Mouse (Mus musculus) layer of hippocampus, postnatal 14 days (tissue): ENCODE results near the gene Slc2a4. TPM values are rescaled to one million over a fixed set of nuclear protein-coding genes. Genes with fewer than 3 reads are reported as not detected.
A peak's percentile ranks its signal among the peaks of the same experiment; 100 is the strongest.

Experiments used
- DNase-seq, 2 experiments: peaks; one replicate each; pipeline ENCODE4 v3.0.0; 2021 to 2022; ENCODE audit warnings: low spot score in 2 of 2, mixed read lengths in 1 of 2
- microRNA-seq, 2 experiments: library from miRNA; unstranded; fragments of <30 nt; microRNA quantifications; one replicate each; pipeline ENCODE4 v1.2.0; 2021
- total RNA-seq, 2 experiments: library from RNA; stranded (reverse); gene quantifications; 2 replicates each; pipeline ENCODE4 v1.2.3; 2021

Gene Slc2a4
- total RNA-seq, 2 experiments from 2014 or later = 1.8 to 3.6 TPM

DNA sequence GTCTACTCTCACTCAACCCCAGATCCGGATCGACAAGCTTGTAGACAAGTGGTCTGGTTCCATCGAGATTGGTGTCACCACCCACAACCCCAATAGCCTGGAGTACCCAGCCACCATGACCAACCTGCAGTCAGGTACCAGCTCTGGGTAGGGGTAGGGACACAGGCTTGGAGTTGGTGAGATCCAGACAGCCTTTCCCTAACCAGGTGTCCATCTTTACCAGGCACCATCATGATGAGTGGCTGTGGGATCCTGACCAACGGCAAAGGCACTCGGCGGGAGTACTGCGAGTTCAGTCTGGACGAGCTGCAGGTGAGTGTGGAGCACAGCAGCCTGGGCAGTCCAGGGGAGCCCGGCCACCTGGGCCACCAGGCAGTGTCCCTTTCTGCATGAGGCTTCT, 43.7 kb downstream of the Slc2a4 start:
- DNase-seq = no peak

GRCm38 (mm10) chr11:69902972-69903371, 45.0 kb downstream of the Slc2a4 start:
- DNase-seq = no peak

GRCm38 (mm10) chr11:69901993-69902392, 46.0 kb downstream of the Slc2a4 start:
- no peak for DNase-seq

GRCm38 (mm10) chr11:69901406-69901846, 46.6 kb downstream of the Slc2a4 start:
- DNase-seq = peak; percentile 96 to 98

DNA sequence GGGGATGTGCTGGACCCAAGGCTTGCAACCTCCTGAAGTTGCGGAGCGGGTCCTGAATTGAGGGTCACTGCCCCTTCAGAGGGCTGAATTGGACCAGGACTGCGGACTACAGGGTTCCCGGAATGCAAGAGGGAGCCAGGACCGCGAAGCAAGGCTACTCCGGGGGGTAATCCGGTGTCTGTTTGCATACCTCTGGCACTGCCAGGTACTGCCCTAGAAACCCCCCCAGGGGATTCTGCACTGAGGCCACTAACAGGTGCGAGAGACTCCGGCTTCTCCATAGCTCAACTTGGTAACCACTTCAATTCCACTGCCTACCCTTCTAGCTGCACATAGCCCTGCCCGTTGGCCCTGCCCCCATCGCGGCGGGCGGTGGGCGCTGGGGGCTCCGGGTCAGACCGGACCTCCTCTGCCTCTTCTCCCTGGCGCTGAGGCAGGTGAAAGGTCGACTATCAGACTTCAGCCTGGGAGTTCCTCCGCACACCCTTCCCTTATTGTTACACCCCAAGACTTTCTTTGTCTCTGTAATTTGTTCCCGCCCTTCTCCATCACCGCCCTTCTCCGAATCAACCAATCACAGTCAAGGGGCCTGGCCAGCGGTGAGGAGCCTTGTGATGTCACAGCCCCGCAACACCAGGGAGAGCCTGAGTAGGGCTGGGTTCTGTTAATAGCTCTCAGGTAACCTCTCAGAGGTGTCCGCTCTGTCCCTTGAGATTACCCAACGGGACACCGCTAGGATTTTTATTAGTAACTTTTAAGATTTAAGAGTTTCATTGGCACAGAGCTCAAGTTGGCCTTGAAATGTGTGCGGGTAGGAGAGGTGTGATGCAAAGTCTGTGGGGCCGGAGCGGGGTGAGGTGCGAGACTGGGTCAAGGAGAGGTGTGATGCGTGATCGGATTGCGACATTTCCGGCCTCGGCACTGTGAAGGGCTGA, 47.2 kb downstream of the Slc2a4 start, which contains the start of the genes 2810408A11Rik and Neurl4:
Gene 2810408A11Rik, minus strand, starts transcription at position 517 of the 935 bp plus-strand sequence.
Gene Neurl4, plus strand, starts transcription at position 602 of the 935 bp plus-strand sequence.
- DNase-seq = peak; percentile 83 to 93

DNA sequence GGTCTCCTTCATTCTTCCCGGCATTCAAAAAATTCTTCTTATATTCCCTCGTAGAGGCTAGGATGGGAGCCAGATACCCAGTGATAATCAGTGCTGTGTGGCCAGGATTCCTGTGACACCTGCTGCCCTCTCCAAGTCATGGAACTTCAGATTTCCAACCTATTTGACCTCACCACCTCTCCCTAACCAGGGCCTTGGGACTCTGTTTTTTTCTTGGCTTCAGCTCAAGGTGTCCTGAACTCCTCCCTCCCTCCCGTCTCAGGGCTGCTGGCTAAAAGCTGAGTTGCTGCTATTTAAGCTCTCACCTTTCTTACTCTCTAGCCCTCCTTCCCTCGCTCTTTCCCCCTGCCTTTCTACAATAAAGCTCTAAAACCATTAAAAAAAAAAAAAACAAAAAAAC, 48.1 kb downstream of the Slc2a4 start:
- no peak for DNase-seq

GRCm38 (mm10) chr11:69895291-69895690, 52.7 kb downstream of the Slc2a4 start, which contains the start of gene Acap1:
Acap1 (minus strand) TSS chr11:69895539.
- DNase-seq = no peak

GRCm38 (mm10) chr11:69894671-69895070, 53.3 kb downstream of the Slc2a4 start:
- DNase-seq = no peak

Small RNA genes within 50 kb of the gene (microRNA-seq; reads per million reads assigned to microRNA genes)
- 0 to 0.23 reads per million in 2 experiments for gene Gm44349

Other genes starting within 250 kb of the Slc2a4 start
- gene Polr2a, start 189.6 kb downstream of the Slc2a4 start, total RNA-seq = 10 to 100 TPM; 62.8 to 68.5 TPM
- under 1 TPM in 1 of 2 experiments, not detected in 1; 0.21 TPM for gene Slc35g3, start 186.2 kb downstream of the Slc2a4 start, total RNA-seq
- gene Zbtb4, start 182.3 kb downstream of the Slc2a4 start, total RNA-seq = 10 to 100 TPM; 82.0 to 83.5 TPM
- 1 to 10 TPM; 1.0 to 1.1 TPM for gene Chrnb1, start 152.2 kb downstream of the Slc2a4 start, total RNA-seq
- gene Fgf11, start 146.3 kb downstream of the Slc2a4 start, total RNA-seq = 10 to 100 TPM; 22.8 to 23.7 TPM
- gene Tmem102, start 142.6 kb downstream of the Slc2a4 start, total RNA-seq = not detected
- gene Gm39566, start 132.9 kb downstream of the Slc2a4 start, total RNA-seq = not detected
- gene Spem2, start 129.7 kb downstream of the Slc2a4 start, total RNA-seq = not detected
- under 1 TPM; 0.50 to 0.74 TPM for gene Spem1, start 126.0 kb downstream of the Slc2a4 start, total RNA-seq
- 100 to 1,000 TPM; 220 to 226 TPM for gene Nlgn2, start 110.4 kb downstream of the Slc2a4 start, total RNA-seq
- 100 to 1,000 TPM; 150 to 162 TPM for gene Tmem256, start 109.7 kb downstream of the Slc2a4 start, total RNA-seq
- 10 to 100 TPM; 22.0 to 23.3 TPM for gene Plscr3, start 101.8 kb downstream of the Slc2a4 start, total RNA-seq
- gene Tnk1, start 89.5 kb downstream of the Slc2a4 start, total RNA-seq = not detected
- gene Tmem95, start 70.2 kb downstream of the Slc2a4 start, total RNA-seq = not detected
- 1 to 10 TPM; 1.1 to 1.2 TPM for gene Kctd11, start 66.8 kb downstream of the Slc2a4 start, total RNA-seq
- under 1 TPM in 1 of 2 experiments, not detected in 1; 0.30 TPM for gene Acap1, start 52.6 kb downstream of the Slc2a4 start, total RNA-seq
- 1 to 10 TPM; 1.5 to 2.1 TPM for gene 2810408A11Rik, start 47.2 kb downstream of the Slc2a4 start, total RNA-seq
- 100 to 1,000 TPM; 108 to 124 TPM for gene Neurl4, start 47.1 kb downstream of the Slc2a4 start, total RNA-seq
- 10 to 100 TPM; 28.5 to 29.3 TPM for gene Gps2, start 34.3 kb downstream of the Slc2a4 start, total RNA-seq
- gene Eif5a, start 26.2 kb downstream of the Slc2a4 start, total RNA-seq = 100 to 1,000 TPM; 446 to 451 TPM
- 1 to 10 TPM; 8.3 to 9.7 TPM for gene Ybx2, start 12.4 kb downstream of the Slc2a4 start, total RNA-seq
- not detected for gene Cldn7, start 16.6 kb upstream of the Slc2a4 start, total RNA-seq
- 100 to 1,000 TPM; 108 to 115 TPM for gene Ctdnep1, start 33.0 kb upstream of the Slc2a4 start, total RNA-seq
- 10 to 100 TPM; 88.5 to 93.9 TPM for gene Elp5, start 34.3 kb upstream of the Slc2a4 start, total RNA-seq
- 100 to 1,000 TPM; 221 to 251 TPM for gene Gabarap, start 43.0 kb upstream of the Slc2a4 start, total RNA-seq
- gene Phf23, start 47.6 kb upstream of the Slc2a4 start, total RNA-seq = 10 to 100 TPM; 38.0 to 40.0 TPM
- 10 to 100 TPM; 29.3 to 29.7 TPM for gene Dvl2, start 52.4 kb upstream of the Slc2a4 start, total RNA-seq
- 10 to 100 TPM; 62.3 to 69.2 TPM for gene Acadvl, start 67.2 kb upstream of the Slc2a4 start, total RNA-seq
- gene Dlg4, start 68.8 kb upstream of the Slc2a4 start, total RNA-seq = 100 to 1,000 TPM; 845 to 900 TPM
- 1 to 10 TPM in 1 of 2 experiments, under 1 TPM in 1; 0.88 to 1.0 TPM for gene Asgr1, start 105.9 kb upstream of the Slc2a4 start, total RNA-seq
- gene Asgr2, start 144.5 kb upstream of the Slc2a4 start, total RNA-seq = not detected
- gene Mgl2, start 182.1 kb upstream of the Slc2a4 start, total RNA-seq = 1 to 10 TPM in 1 of 2 experiments, under 1 TPM in 1; 0.55 to 1.2 TPM
- 1 to 10 TPM; 1.1 to 2.3 TPM for gene Clec10a, start 208.0 kb upstream of the Slc2a4 start, total RNA-seq